Mouse (Mus musculus) forebrain, embryonic 16.5 days (tissue): ENCODE measurements around the gene Mpzl2. TPM values are rescaled to one million over a fixed set of nuclear protein-coding genes. Genes with fewer than 3 reads are reported as not detected.

Experiments
- ATAC-seq: fragments of 200-750 bp; cut with Nextera tagmentation; 2 replicates; pipeline ENCODE4 v1.8.0; 2017; ENCODE audit warnings: mild to moderate bottlenecking, moderate library complexity
- H3K27ac ChIP-seq: fragments of 300-500 bp; sonication (generic); 2 replicates; pipeline ENCODE4 v1.5.1; 2014; ENCODE audit warnings: low read length, control low read depth
- H3K27me3 ChIP-seq: fragments of 300-500 bp; sonication (generic); replicated peaks from 2 replicates; pipeline ENCODE4 v1.6.1; 2014; ENCODE audit warnings: low read length; ENCODE audit not compliant: control insufficient read depth, insufficient read depth
- H3K36me3 ChIP-seq: fragments of 300-500 bp; sonication (generic); 2 replicates; pipeline ENCODE4 v1.6.1; 2014; ENCODE audit not compliant: control insufficient read depth, insufficient read depth
- H3K4me1 ChIP-seq: fragments of 300-500 bp; sonication (generic); replicated peaks from 2 replicates; pipeline ENCODE4 v1.6.1; 2014; ENCODE audit warnings: low read length; ENCODE audit not compliant: control insufficient read depth, insufficient read depth
- H3K4me2 ChIP-seq: fragments of 300-500 bp; sonication (generic); 2 replicates; pipeline ENCODE4 v1.6.1; 2014; ENCODE audit warnings: mild to moderate bottlenecking, low read length, control low read depth
- H3K4me3 ChIP-seq: fragments of 300-500 bp; sonication (generic); replicated peaks from 2 replicates; pipeline ENCODE4 v1.5.1; 2014; ENCODE audit warnings: mild to moderate bottlenecking, low read length, control low read depth
- H3K9ac ChIP-seq: fragments of 300-500 bp; sonication (generic); replicated peaks from 2 replicates; pipeline ENCODE4 v1.6.1; 2014; ENCODE audit warnings: low read depth, low read length, control low read depth
- H3K9me3 ChIP-seq: fragments of 300-500 bp; sonication (generic); 2 replicates; pipeline ENCODE4 v1.6.1; 2016; ENCODE audit warnings: low read length; ENCODE audit not compliant: control insufficient read depth
- WGBS: fragments of 180-500 bp; shearing (Covaris S2); extraction: QIAGEN DNeasy Blood & Tissue Kit; methylation state at CpG from one replicate; pipeline ENCODE4 v1.1.7; 2014; 5-methylcytosine and 5-hydroxymethylcytosine counted together
- polyA plus RNA-seq: library from polyadenylated mRNA; unstranded; fragments of >200 nt; fragmentation: Nextera tagmentation; extraction: Ambion mirVana; gene quantifications from 2 replicates; pipeline ENCODE4 v1.2.1, GENCODE M21; 2015

The Mpzl2 gene
- polyA plus RNA-seq, 1 experiment from 2014 or later: 0.38 TPM

- Histone ChIP-seq H3K27ac (no peak overlapping the region), H3K9me3 (no peaks in the 10 kb centered on the region), H3K4me2 (no peak overlapping the region), H3K4me3 (no peak overlapping the region), H3K36me3 (no peaks in the 10 kb centered on the region), H3K4me1 (no peaks in the 10 kb centered on the region), H3K27me3 (no peaks in the 10 kb centered on the region), H3K9ac (no peak overlapping the region)
- ATAC-seq: no peak
- WGBS: 76% methylated on average over 12 of the region's 12 CpGs
Measured at GRCm38 (mm10) chr9:45007404-45007803, 32.2 kb upstream of the Mpzl2 start.

- WGBS: 82% methylated on average over 4 of the region's 4 CpGs
- no peaks in the 10 kb centered on the region for H3K4me1 ChIP-seq
- no peaks in the 10 kb centered on the region for H3K27me3 ChIP-seq
- no peak overlapping the region for H3K27ac ChIP-seq
- no peak overlapping the region for H3K9ac ChIP-seq
- no peak overlapping the region for H3K4me3 ChIP-seq
- no peak overlapping the region for H3K4me2 ChIP-seq
- H3K9me3 ChIP-seq: no peaks in the 10 kb centered on the region
- ATAC-seq: no peak
- H3K36me3 ChIP-seq: no peaks in the 10 kb centered on the region
Measured at GRCm38 (mm10) chr9:45008342-45008741, 31.3 kb upstream of the Mpzl2 start.

- Histone ChIP-seq H3K9me3 (no peaks in the 10 kb centered on the region), H3K4me1 (no peaks in the 10 kb centered on the region), H3K9ac (no peak within 1 kb of the TSS), H3K4me2 (no peak within 1 kb of the TSS), H3K4me3 (no peak within 1 kb of the TSS), H3K27me3 (no peaks in the 10 kb centered on the region), H3K36me3 (no peaks in the 10 kb centered on the region), H3K27ac (no peak within 1 kb of the TSS)
- ATAC-seq: no peak
- WGBS: 82% methylated on average over 19 of the region's 19 CpGs
Measured at GRCm38 (mm10) chr9:45009180-45010078, 30.2 kb upstream of the Mpzl2 start, which contains the start of gene Cd3e. Gene Cd3e, minus strand, starts transcription at chr9:45009627.

- H3K36me3 ChIP-seq: no peaks in the 10 kb centered on the region
- WGBS: 81% methylated on average over 4 of the region's 4 CpGs
- H3K27me3 ChIP-seq: no peaks in the 10 kb centered on the region
- no peaks in the 10 kb centered on the region for H3K9me3 ChIP-seq
- no peaks in the 10 kb centered on the region for H3K4me1 ChIP-seq
- no peak for ATAC-seq
- no peak overlapping the region for H3K9ac ChIP-seq
- no peak overlapping the region for H3K4me2 ChIP-seq
- no peak overlapping the region for H3K4me3 ChIP-seq
- H3K27ac ChIP-seq: no peak overlapping the region
Measured at GRCm38 (mm10) chr9:45010461-45010860, 29.1 kb upstream of the Mpzl2 start.

GRCm38 (mm10) chr9:45011291-45011690 is 28.3 kb upstream of the Mpzl2 start:
- Histone ChIP-seq H3K4me3 (no peak overlapping the region), H3K4me2 (no peak overlapping the region), H3K9ac (no peak overlapping the region), H3K27me3 (no peaks in the 10 kb centered on the region), H3K4me1 (no peaks in the 10 kb centered on the region), H3K9me3 (no peaks in the 10 kb centered on the region), H3K27ac (no peak overlapping the region), H3K36me3 (no peaks in the 10 kb centered on the region)
- ATAC-seq: no peak
- 43% methylated on average over 6 of the region's 6 CpGs for WGBS

- no peak for ATAC-seq
Measured at GRCm38 (mm10) chr9:45014879-45015278, 24.7 kb upstream of the Mpzl2 start.

GRCm38 (mm10) chr9:45015841-45016240 is 23.8 kb upstream of the Mpzl2 start:
- ATAC-seq: no peak
- Histone ChIP-seq H3K27me3 (no peaks in the 10 kb centered on the region), H3K4me1 (no peaks in the 10 kb centered on the region), H3K9me3 (no peaks in the 10 kb centered on the region), H3K4me2 (no peak overlapping the region), H3K9ac (no peak overlapping the region), H3K27ac (no peak overlapping the region), H3K36me3 (no peaks in the 10 kb centered on the region), H3K4me3 (no peak overlapping the region)
- WGBS: 80% methylated on average over 3 of the region's 3 CpGs

More at GRCm38 (mm10) chr9:45014879-45015278, 24.7 kb upstream of the Mpzl2 start:
- Histone ChIP-seq H3K9ac (no peak overlapping the region), H3K4me2 (no peak overlapping the region), H3K27me3 (no peaks in the 10 kb centered on the region), H3K4me3 (no peak overlapping the region), H3K27ac (no peak overlapping the region), H3K9me3 (no peaks in the 10 kb centered on the region), H3K4me1 (no peaks in the 10 kb centered on the region), H3K36me3 (no peaks in the 10 kb centered on the region)
- WGBS: 39% methylated on average over 2 of the region's 2 CpGs

GRCm38 (mm10) chr9:45018031-45018430 is 21.6 kb upstream of the Mpzl2 start:
- WGBS: 78% methylated on average over 11 of the region's 11 CpGs

GRCm38 (mm10) chr9:45022800-45023199 is 16.8 kb upstream of the Mpzl2 start:
- no peak for ATAC-seq
- Histone ChIP-seq H3K36me3 (no peaks in the 10 kb centered on the region), H3K4me2 (no peak overlapping the region), H3K27ac (no peak overlapping the region), H3K9me3 (no peaks in the 10 kb centered on the region), H3K9ac (no peak overlapping the region), H3K4me1 (no peaks in the 10 kb centered on the region), H3K27me3 (no peaks in the 10 kb centered on the region; the same call in 1 of the 2 replicates), H3K4me3 (no peak overlapping the region)
- 4% methylated on average over 3 of the region's 3 CpGs for WGBS

More at GRCm38 (mm10) chr9:45018031-45018430, 21.6 kb upstream of the Mpzl2 start:
- no peak for ATAC-seq
- H3K4me1 ChIP-seq: no peaks in the 10 kb centered on the region
- no peaks in the 10 kb centered on the region for H3K9me3 ChIP-seq
- H3K4me2 ChIP-seq: no peak overlapping the region
- no peak overlapping the region for H3K27ac ChIP-seq
- H3K36me3 ChIP-seq: no peaks in the 10 kb centered on the region
- H3K9ac ChIP-seq: no peak overlapping the region
- H3K4me3 ChIP-seq: no peak overlapping the region
- no peaks in the 10 kb centered on the region for H3K27me3 ChIP-seq
